Mouse (Mus musculus) neural tube, embryonic 13.5 days (tissue): Measurements from ENCODE around the gene Shmt1. TPM values are rescaled to one million over a fixed set of nuclear protein-coding genes. Genes with fewer than 3 reads are reported as not detected.
A peak's percentile ranks its signal among the peaks of the same experiment; 100 is the strongest.

Experiments used
- ATAC-seq: fragments of 200-750 bp; cut with Nextera tagmentation; 2 replicates; pipeline ENCODE4 v1.8.0; 2017; ENCODE audit warnings: low read depth, mild to moderate bottlenecking, moderate TSS enrichment, moderate library complexity
- H3K27ac ChIP-seq: fragments of 300-500 bp; sonication (generic); replicated peaks from 2 replicates; pipeline ENCODE4 v1.5.1; 2015; ENCODE audit warnings: moderate library complexity, mild to moderate bottlenecking, inconsistent platforms
- H3K27me3 ChIP-seq: fragments of 300-500 bp; sonication (generic); 2 replicates; pipeline ENCODE4 v1.6.1; 2015; ENCODE audit warnings: mild to moderate bottlenecking, inconsistent platforms
- H3K36me3 ChIP-seq: fragments of 300-500 bp; sonication (generic); 2 replicates; pipeline ENCODE4 v1.6.1; 2015; ENCODE audit warnings: mild to moderate bottlenecking, inconsistent platforms
- H3K4me1 ChIP-seq: fragments of 300-500 bp; sonication (generic); replicated peaks from 2 replicates; pipeline ENCODE4 v1.6.1; 2015; ENCODE audit warnings: inconsistent platforms
- H3K4me2 ChIP-seq: fragments of 300-500 bp; sonication (generic); 2 replicates; pipeline ENCODE4 v1.6.1; 2015; ENCODE audit warnings: inconsistent platforms, mild to moderate bottlenecking, moderate library complexity
- H3K4me3 ChIP-seq: fragments of 300-500 bp; sonication (generic); 2 replicates; pipeline ENCODE4 v1.5.1; 2015; ENCODE audit warnings: mild to moderate bottlenecking, inconsistent platforms
- H3K9ac ChIP-seq: fragments of 300-500 bp; sonication (generic); 2 replicates; pipeline ENCODE4 v1.6.1; 2015; ENCODE audit warnings: moderate library complexity, mild to moderate bottlenecking, inconsistent platforms
- H3K9me3 ChIP-seq: fragments of 300-500 bp; sonication (generic); 2 replicates; pipeline ENCODE4 v1.6.1; 2016; ENCODE audit warnings: inconsistent platforms
- WGBS: fragments of 180-500 bp; shearing (Covaris S2); methylation state at CpG from one replicate; pipeline ENCODE4 v1.1.7; 2015; 5-methylcytosine and 5-hydroxymethylcytosine counted together
- polyA plus RNA-seq: library from polyadenylated mRNA; unstranded; fragments of >200 nt; fragmentation: Nextera tagmentation; extraction: Ambion mirVana; gene quantifications from 2 replicates; pipeline ENCODE4 v1.2.1, GENCODE M21; 2015

Shmt1 gene
- polyA plus RNA-seq, 1 experiment from 2014 or later, result 5.0 TPM

GRCm38 (mm10) chr11:60779673-60780189 is 31.8 kb downstream of the Shmt1 start:
- ATAC-seq, result no peak
- H3K9me3 ChIP-seq, result no peaks in the 10 kb centered on the region
- H3K27ac ChIP-seq, result no peak overlapping the region
- H3K4me1 ChIP-seq, result peaks cover 77% of the 10 kb centered on the region
- WGBS, result 87% methylated on average over 10 of the region's 10 CpGs
- peak overlapping the region; percentile 61 for H3K9ac ChIP-seq
- peaks cover 46% of the 10 kb centered on the region for H3K36me3 ChIP-seq
- H3K27me3 ChIP-seq, result no peaks in the 10 kb centered on the region
- peak overlapping the region; percentile 82 for H3K4me2 ChIP-seq
- H3K4me3 ChIP-seq, result peak overlapping the region; percentile 26

- Histone ChIP-seq H3K27me3 (no peaks in the 10 kb centered on the region), H3K9me3 (no peaks in the 10 kb centered on the region), H3K9ac (peak overlapping the region; percentile 82), H3K36me3 (peaks cover 31% of the 10 kb centered on the region), H3K4me1 (peaks cover 82% of the 10 kb centered on the region), H3K4me3 (peak overlapping the region; percentile 87), H3K4me2 (peak overlapping the region; percentile 82), H3K27ac (peak overlapping the region; percentile 75)
- 27% methylated on average over 16 of the region's 16 CpGs for WGBS
- no peak for ATAC-seq
Measured at GRCm38 (mm10) chr11:60777801-60778370, 33.6 kb downstream of the Shmt1 start.

- H3K27ac ChIP-seq, result peak within 1 kb of the TSS; percentile 75
- H3K27me3 ChIP-seq, result no peaks in the 10 kb centered on the region
- H3K9ac ChIP-seq, result peak within 1 kb of the TSS; percentile 82
- peak; percentile 99 for ATAC-seq
- H3K4me3 ChIP-seq, result peak within 1 kb of the TSS; percentile 87
- under 1% methylated on average over 62 of the region's 62 CpGs for WGBS
- H3K9me3 ChIP-seq, result no peaks in the 10 kb centered on the region
- H3K36me3 ChIP-seq, result peaks cover 30% of the 10 kb centered on the region
- peaks cover 74% of the 10 kb centered on the region for H3K4me1 ChIP-seq
- H3K4me2 ChIP-seq, result peak within 1 kb of the TSS; percentile 92
Measured at GRCm38 (mm10) chr11:60776829-60777740, 34.4 kb downstream of the Shmt1 start, which contains the start of the genes Top3a and Smcr8. Gene Top3a (minus strand): TSS chr11:60777365. Gene Smcr8 (plus strand): TSS chr11:60777524.

GRCm38 (mm10) chr11:60776107-60776828 is 35.2 kb downstream of the Shmt1 start:
- H3K9me3 ChIP-seq, result no peaks in the 10 kb centered on the region
- H3K4me3 ChIP-seq, result peak overlapping the region; percentile 87
- 0 out of 2 replicates have a peak, but pooled peaks have one; percentile 1 for ATAC-seq
- peak overlapping the region; percentile 92 for H3K4me2 ChIP-seq
- 7% methylated on average over 17 of the region's 17 CpGs for WGBS
- H3K4me1 ChIP-seq, result peaks cover 66% of the 10 kb centered on the region
- peak overlapping the region; percentile 82 for H3K9ac ChIP-seq
- H3K36me3 ChIP-seq, result peaks cover 22% of the 10 kb centered on the region
- no peaks in the 10 kb centered on the region for H3K27me3 ChIP-seq
- H3K27ac ChIP-seq, result peak overlapping the region; percentile 75

- Histone ChIP-seq H3K4me3 (peak overlapping the region; percentile 87), H3K9ac (peak overlapping the region; percentile 82), H3K36me3 (peaks cover 18% of the 10 kb centered on the region), H3K4me1 (peaks cover 59% of the 10 kb centered on the region), H3K4me2 (peak overlapping the region; percentile 92), H3K9me3 (no peaks in the 10 kb centered on the region), H3K27me3 (no peaks in the 10 kb centered on the region), H3K27ac (no peak overlapping the region)
- WGBS, result 57% methylated on average over 6 of the region's 6 CpGs
- ATAC-seq, result no peak
Measured at GRCm38 (mm10) chr11:60775578-60775977, 35.9 kb downstream of the Shmt1 start.

- Histone ChIP-seq H3K4me3 (no peak overlapping the region), H3K9me3 (no peaks in the 10 kb centered on the region), H3K9ac (no peak overlapping the region), H3K4me2 (peak overlapping the region; percentile 92; the same call in 1 of the 2 replicates), H3K36me3 (peaks cover 10% of the 10 kb centered on the region), H3K27ac (no peak overlapping the region), H3K4me1 (peaks cover 52% of the 10 kb centered on the region), H3K27me3 (no peaks in the 10 kb centered on the region)
- 90% methylated on average over 1 of the region's 1 CpGs for WGBS
- ATAC-seq, result no peak
Measured at GRCm38 (mm10) chr11:60774841-60775240, 36.7 kb downstream of the Shmt1 start.

- Histone ChIP-seq H3K9ac (no peak overlapping the region), H3K9me3 (no peaks in the 10 kb centered on the region), H3K36me3 (peaks cover 4% of the 10 kb centered on the region), H3K27me3 (no peaks in the 10 kb centered on the region), H3K4me2 (no peak overlapping the region), H3K27ac (no peak overlapping the region), H3K4me3 (no peak overlapping the region), H3K4me1 (peaks cover 45% of the 10 kb centered on the region)
- WGBS, result 82% methylated on average over 3 of the region's 3 CpGs
- ATAC-seq, result no peak
Measured at GRCm38 (mm10) chr11:60774158-60774689, 37.3 kb downstream of the Shmt1 start.

GRCm38 (mm10) chr11:60772161-60772560 is 39.4 kb downstream of the Shmt1 start:
- Histone ChIP-seq H3K4me2 (no peak overlapping the region), H3K4me1 (peaks cover 30% of the 10 kb centered on the region), H3K9ac (no peak overlapping the region), H3K4me3 (no peak overlapping the region), H3K9me3 (no peaks in the 10 kb centered on the region), H3K27ac (no peak overlapping the region), H3K27me3 (no peaks in the 10 kb centered on the region), H3K36me3 (no peaks in the 10 kb centered on the region)
- ATAC-seq, result no peak
- 77% methylated on average over 4 of the region's 4 CpGs for WGBS

GRCm38 (mm10) chr11:60770776-60771175 is 40.7 kb downstream of the Shmt1 start:
- H3K36me3 ChIP-seq, result no peaks in the 10 kb centered on the region
- H3K4me3 ChIP-seq, result no peak overlapping the region
- no peaks in the 10 kb centered on the region for H3K27me3 ChIP-seq
- peaks cover 21% of the 10 kb centered on the region for H3K4me1 ChIP-seq
- H3K9ac ChIP-seq, result no peak overlapping the region
- 77% methylated on average over 3 of the region's 3 CpGs for WGBS
- no peak for ATAC-seq
- no peaks in the 10 kb centered on the region for H3K9me3 ChIP-seq
- no peak overlapping the region for H3K4me2 ChIP-seq
- no peak overlapping the region for H3K27ac ChIP-seq

GRCm38 (mm10) chr11:60769322-60769721 is 42.2 kb downstream of the Shmt1 start:
- no peaks in the 10 kb centered on the region for H3K36me3 ChIP-seq
- H3K4me2 ChIP-seq, result no peak overlapping the region
- no peak overlapping the region for H3K27ac ChIP-seq
- no peaks in the 10 kb centered on the region for H3K27me3 ChIP-seq
- no peak for ATAC-seq
- 93% methylated on average over 2 of the region's 2 CpGs for WGBS
- peaks cover 7% of the 10 kb centered on the region; the same call in 1 of the 2 replicates for H3K4me1 ChIP-seq
- H3K9ac ChIP-seq, result no peak overlapping the region
- H3K4me3 ChIP-seq, result no peak overlapping the region
- no peaks in the 10 kb centered on the region for H3K9me3 ChIP-seq

GRCm38 (mm10) chr11:60766969-60767368 is 44.5 kb downstream of the Shmt1 start:
- ATAC-seq, result no peak
- H3K9ac ChIP-seq, result no peak overlapping the region
- H3K4me2 ChIP-seq, result no peak overlapping the region
- no peaks in the 10 kb centered on the region for H3K4me1 ChIP-seq
- 85% methylated on average over 4 of the region's 4 CpGs for WGBS
- H3K36me3 ChIP-seq, result peaks cover 2% of the 10 kb centered on the region; the same call in 1 of the 2 replicates
- no peak overlapping the region for H3K27ac ChIP-seq
- H3K9me3 ChIP-seq, result no peaks in the 10 kb centered on the region
- no peak overlapping the region for H3K4me3 ChIP-seq
- H3K27me3 ChIP-seq, result no peaks in the 10 kb centered on the region
